Mouse (Mus musculus) ES-E14 (cell line): Measurements from ENCODE around the gene Sorcs2. TPM values are rescaled to one million over a fixed set of nuclear protein-coding genes. Genes with fewer than 3 reads are reported as not detected.
A peak's percentile ranks its signal among the peaks of the same experiment; 100 is the strongest.

ENCODE experiments used
- DNase-seq: peaks from one replicate; pipeline ENCODE4 v3.0.0-alpha.2; 2013; ENCODE audit warnings: low read depth, low spot score
- H3K27ac ChIP-seq: 2 replicates; pipeline ENCODE4 v1.5.1; 2012; ENCODE audit warnings: low read depth, mild to moderate bottlenecking, low read length, moderate library complexity, mixed read lengths; ENCODE audit not compliant: poor library complexity, insufficient read depth, severe bottlenecking
- H3K36me3 ChIP-seq: 2 replicates; pipeline ENCODE4 v1.6.1; 2012; ENCODE audit warnings: mild to moderate bottlenecking, low read length, moderate library complexity, mixed read lengths; ENCODE audit not compliant: control insufficient read depth, poor library complexity, insufficient read depth, severe bottlenecking
- H3K4me1 ChIP-seq, 2 experiments: fragments of 150-350 bp in 1 of 2; sonication (generic) in 1 of 2; 2 replicates each; pipeline ENCODE4 v1.6.1; 2012; ENCODE audit warnings: low read length in 2 of 2, mild to moderate bottlenecking in 1 of 2, mixed read lengths in 1 of 2; ENCODE audit not compliant: control insufficient read depth in 2 of 2, insufficient read depth in 2 of 2, poor library complexity in 1 of 2
- H3K4me3 ChIP-seq, 2 experiments: fragments of 150-350 bp in 1 of 2; sonication (generic) in 1 of 2; 2 replicates each; pipeline ENCODE4 v1.5.1; 2012; ENCODE audit warnings: low read length in 2 of 2, low read depth in 1 of 2, mild to moderate bottlenecking in 1 of 2, mixed read lengths in 1 of 2; ENCODE audit not compliant: insufficient read depth in 1 of 2, poor library complexity in 1 of 2, severe bottlenecking in 1 of 2
- H3K9ac ChIP-seq: 2 replicates; pipeline ENCODE4 v1.6.1; 2012; ENCODE audit warnings: low read depth, mild to moderate bottlenecking, low read length, mixed read lengths; ENCODE audit not compliant: poor library complexity, insufficient read depth, severe bottlenecking
- H3K9me3 ChIP-seq: fragments of 150-350 bp; sonication (generic); 2 replicates; pipeline ENCODE4 v1.6.1; 2012; ENCODE audit warnings: low read depth, mild to moderate bottlenecking, low read length; ENCODE audit not compliant: control insufficient read depth, insufficient read depth
- CHD2 ChIP-seq: IDR thresholded peaks from 2 replicates; pipeline ENCODE4 v1.6.1; 2014; ENCODE audit warnings: mild to moderate bottlenecking, low read depth, low read length, inconsistent platforms
- HCFC1 ChIP-seq: IDR thresholded peaks from 2 replicates; pipeline ENCODE4 v1.6.1; 2012; ENCODE audit warnings: low read length, inconsistent platforms, borderline replicate concordance; ENCODE audit not compliant: insufficient read depth
- MAFK ChIP-seq: IDR thresholded peaks from 2 replicates; pipeline ENCODE4 v1.6.1; 2014; ENCODE audit warnings: mild to moderate bottlenecking, low read depth, low read length, inconsistent platforms; ENCODE audit not compliant: insufficient read depth
- ZC3H11A ChIP-seq: IDR thresholded peaks from 2 replicates; pipeline ENCODE4 v1.6.1; 2012; ENCODE audit warnings: low read depth, mild to moderate bottlenecking, inconsistent platforms, low read length, borderline replicate concordance
- ZNF384 ChIP-seq: IDR thresholded peaks from 2 replicates; pipeline ENCODE4 v1.6.1; 2012; ENCODE audit warnings: low read depth, low read length, inconsistent platforms
- in situ Hi-C, 2 experiments: fragments of 600-800 bp; cut with MboI; formaldehyde crosslinking; loops; one replicate each; pipeline ENCODE4 v1.15.1; 2025; ENCODE audit warnings: low sequenced_read_pairs in 2 of 2, inconsistent platforms in 1 of 2; ENCODE audit not compliant: unreplicated experiment in 2 of 2
- total RNA-seq: library from RNA; depleted of rRNA; stranded (reverse); fragments of 300-350 nt; gene quantifications from 2 replicates; pipeline ENCODE4 v1.2.3, GENCODE M21; 2012

Gene Sorcs2
- total RNA-seq, 1 experiment, result 5.4 TPM

DNA sequence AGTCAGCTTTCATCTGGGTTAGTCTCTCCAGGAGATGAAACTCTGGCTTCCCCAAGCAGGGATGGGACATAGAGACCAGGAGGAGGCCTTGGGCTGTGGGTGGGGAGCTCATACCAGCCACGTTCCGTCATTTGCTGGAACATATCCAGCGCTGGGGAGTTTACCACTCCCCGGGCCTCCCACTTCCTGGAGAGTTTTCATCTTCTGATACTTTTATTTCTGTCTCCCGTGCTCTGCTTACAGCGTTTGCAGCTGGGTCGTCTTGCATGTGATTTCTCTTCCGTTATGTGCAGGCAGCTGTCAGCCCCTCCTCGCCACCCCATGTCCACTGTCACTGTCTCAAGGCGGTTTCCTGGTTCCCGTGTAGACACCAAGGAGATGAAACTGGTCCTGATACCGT, 424.1 kb downstream of the Sorcs2 start:
- in situ Hi-C loops, result loop anchor here in 1 of 2 experiments (5.0 kb wide), 1 partner anchor 86 kb away; no protein-coding TSS in a partner anchor
- DNase-seq, result no peak
- Histone ChIP-seq H3K9ac (no peak overlapping the region), H3K9me3 (no peaks in the 10 kb centered on the region), H3K4me3 (no peak overlapping the region), H3K36me3 (peaks cover 8% of the 10 kb centered on the region; the same call in 1 of the 2 replicates), H3K4me1 (no peaks in the 10 kb centered on the region), H3K27ac (no peak overlapping the region)
- TF ChIP-seq CHD2 (no peak), ZNF384 (no peak), MAFK (no peak), HCFC1 (no peak), ZC3H11A (no peak)

DNA sequence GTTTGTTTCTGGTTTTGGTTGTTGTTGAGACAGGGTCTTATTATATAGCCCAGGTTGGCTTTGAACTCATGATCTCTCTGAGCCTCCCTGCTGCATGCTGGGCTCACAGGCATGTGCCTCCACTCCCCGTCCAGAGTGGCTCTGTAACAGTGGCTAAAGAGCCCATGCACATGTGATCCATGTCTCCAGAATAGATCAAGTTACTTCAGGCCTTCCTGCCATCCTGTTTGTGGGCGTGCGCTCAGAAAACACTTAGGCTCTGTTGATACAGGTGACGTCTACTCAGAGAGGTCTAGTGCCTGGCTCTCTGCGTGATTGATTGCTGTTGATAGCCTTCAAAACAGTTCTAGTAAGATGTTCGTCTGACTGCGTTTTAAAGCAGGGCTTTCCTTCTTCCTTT, 425.2 kb downstream of the Sorcs2 start:
- Histone ChIP-seq H3K4me3 (no peak overlapping the region), H3K36me3 (peaks cover 8% of the 10 kb centered on the region; the same call in 1 of the 2 replicates), H3K27ac (no peak overlapping the region), H3K9me3 (no peaks in the 10 kb centered on the region), H3K9ac (no peak overlapping the region), H3K4me1 (no peaks in the 10 kb centered on the region)
- no peak for DNase-seq
- TF ChIP-seq ZC3H11A, result no peak
- TF ChIP-seq MAFK, result no peak
- no peak for TF ChIP-seq ZNF384
- no peak for TF ChIP-seq CHD2
- TF ChIP-seq HCFC1, result no peak
- in situ Hi-C loops, result loop anchor here in 1 of 2 experiments (5.0 kb wide), 1 partner anchor 85 kb away; no protein-coding TSS in a partner anchor

- Histone ChIP-seq H3K9me3 (no peaks in the 10 kb centered on the region), H3K4me3 (no peak overlapping the region), H3K9ac (no peak overlapping the region), H3K4me1 (no peaks in the 10 kb centered on the region), H3K27ac (no peak overlapping the region), H3K36me3 (peaks cover 5% of the 10 kb centered on the region; the same call in 1 of the 2 replicates)
- in situ Hi-C loops, result loop anchor here in 1 of 2 experiments (5.0 kb wide), 1 partner anchor 85 kb away; no protein-coding TSS in a partner anchor
- DNase-seq, result peak; percentile 63
- TF ChIP-seq ZC3H11A (peak; percentile 58; the same call in 1 of the 2 replicates), HCFC1 (no peak)
Observed at GRCm38 (mm10) chr5:35971841-35972578, 425.9 kb downstream of the Sorcs2 start.

- in situ Hi-C loops, result loop anchor here in 1 of 2 experiments (5.0 kb wide), 1 partner anchor 83 kb away; no protein-coding TSS in a partner anchor
- no peak for TF ChIP-seq ZC3H11A
- TF ChIP-seq ZNF384, result no peak
- no peak for TF ChIP-seq MAFK
- no peak for TF ChIP-seq CHD2
- no peak for TF ChIP-seq HCFC1
- no peaks in the 10 kb centered on the region for H3K4me1 ChIP-seq
- H3K4me3 ChIP-seq, result no peak overlapping the region
- H3K36me3 ChIP-seq, result no peaks in the 10 kb centered on the region; the same call in 1 of the 2 replicates
- DNase-seq, result no peak
- H3K9me3 ChIP-seq, result no peaks in the 10 kb centered on the region
- no peak overlapping the region for H3K9ac ChIP-seq
- H3K27ac ChIP-seq, result no peak overlapping the region
Observed at GRCm38 (mm10) chr5:35970380-35971105, 427.4 kb downstream of the Sorcs2 start.
